Mouse (Mus musculus) megakaryocyte, embryonic 14.5 days (primary cell): Measurements from ENCODE around the gene Sema3e. TPM values are rescaled to one million over a fixed set of nuclear protein-coding genes. Genes with fewer than 3 reads are reported as not detected.

Experiments
- H3K27me3 ChIP-seq: replicated peaks from 2 replicates; pipeline ENCODE3; 2012; ENCODE audit warnings: inconsistent platforms
- H3K36me3 ChIP-seq: replicated peaks from 2 replicates; pipeline ENCODE3; 2012; ENCODE audit warnings: low read length, inconsistent platforms, mixed read lengths
- H3K4me1 ChIP-seq: 2 replicates; pipeline ENCODE4 v1.6.1; 2012; ENCODE audit warnings: inconsistent platforms
- H3K4me3 ChIP-seq: replicated peaks from 2 replicates; pipeline ENCODE3; 2012; ENCODE audit warnings: moderate library complexity, mild to moderate bottlenecking, inconsistent platforms
- H3K9me3 ChIP-seq: 2 replicates; pipeline ENCODE4 v1.6.1; 2012; ENCODE audit warnings: inconsistent platforms
- FLI1 ChIP-seq: IDR thresholded peaks from 2 replicates; pipeline ENCODE4 v1.6.1; 2012; ENCODE audit warnings: low read length, inconsistent platforms, mixed read lengths
- GATA1 ChIP-seq: IDR thresholded peaks from 3 replicates; pipeline ENCODE4 v1.6.1; 2012; ENCODE audit warnings: mixed read lengths, low read length, inconsistent platforms, borderline replicate concordance
- polyA plus RNA-seq: library from polyadenylated mRNA; stranded (reverse); fragments of >175 nt; gene quantifications from 2 replicates; pipeline ENCODE4 v1.2.3, GENCODE M21; 2012; ENCODE audit warnings: low replicate concordance; ENCODE audit not compliant: insufficient read depth

Gene Sema3e
- polyA plus RNA-seq, 1 experiment = 0.04 TPM

GRCm38 (mm10) chr5:14059895-14060553 lies 34.9 kb downstream of the Sema3e start:
- H3K4me1 ChIP-seq = no peaks in the 10 kb centered on the region
- no peaks in the 10 kb centered on the region for H3K9me3 ChIP-seq
- H3K36me3 ChIP-seq = no peaks in the 10 kb centered on the region
- no peak for TF ChIP-seq GATA1
- no peak for TF ChIP-seq FLI1
- no peak overlapping the region for H3K4me3 ChIP-seq
- no peaks in the 10 kb centered on the region for H3K27me3 ChIP-seq

GRCm38 (mm10) chr5:14062918-14063481 lies 37.9 kb downstream of the Sema3e start:
- no peak for TF ChIP-seq GATA1
- no peak for TF ChIP-seq FLI1
- no peaks in the 10 kb centered on the region for H3K27me3 ChIP-seq
- no peaks in the 10 kb centered on the region for H3K36me3 ChIP-seq
- no peak overlapping the region for H3K4me3 ChIP-seq
- no peaks in the 10 kb centered on the region for H3K4me1 ChIP-seq
- H3K9me3 ChIP-seq = no peaks in the 10 kb centered on the region

- no peaks in the 10 kb centered on the region for H3K27me3 ChIP-seq
- TF ChIP-seq GATA1 (no peak), FLI1 (no peak)
- H3K36me3 ChIP-seq = no peaks in the 10 kb centered on the region
- no peaks in the 10 kb centered on the region for H3K9me3 ChIP-seq
- no peaks in the 10 kb centered on the region for H3K4me1 ChIP-seq
- no peak overlapping the region for H3K4me3 ChIP-seq
These were observed 48.1 kb downstream of the Sema3e start for GRCm38 (mm10) chr5:14073152-14073551.

GRCm38 (mm10) chr5:14088100-14088499 lies 63.0 kb downstream of the Sema3e start:
- TF ChIP-seq GATA1 (no peak), FLI1 (no peak)

GRCm38 (mm10) chr5:14089875-14090608 lies 65.0 kb downstream of the Sema3e start:
- Histone ChIP-seq H3K36me3 (no peaks in the 10 kb centered on the region), H3K4me3 (no peak overlapping the region), H3K9me3 (no peaks in the 10 kb centered on the region), H3K27me3 (no peaks in the 10 kb centered on the region), H3K4me1 (no peaks in the 10 kb centered on the region)
- no peak for TF ChIP-seq FLI1
- no peak for TF ChIP-seq GATA1

More at GRCm38 (mm10) chr5:14088100-14088499, 63.0 kb downstream of the Sema3e start:
- Histone ChIP-seq H3K36me3 (no peaks in the 10 kb centered on the region), H3K9me3 (no peaks in the 10 kb centered on the region), H3K4me1 (no peaks in the 10 kb centered on the region), H3K27me3 (no peaks in the 10 kb centered on the region), H3K4me3 (no peak overlapping the region)

- no peaks in the 10 kb centered on the region for H3K27me3 ChIP-seq
- H3K36me3 ChIP-seq = no peaks in the 10 kb centered on the region
- no peaks in the 10 kb centered on the region for H3K9me3 ChIP-seq
- no peak for TF ChIP-seq GATA1
- TF ChIP-seq FLI1 = no peak
- no peak overlapping the region for H3K4me3 ChIP-seq
- no peaks in the 10 kb centered on the region for H3K4me1 ChIP-seq
These were observed 65.5 kb downstream of the Sema3e start for GRCm38 (mm10) chr5:14090609-14090969.

- Histone ChIP-seq H3K4me3 (no peak overlapping the region), H3K9me3 (no peaks in the 10 kb centered on the region), H3K27me3 (no peaks in the 10 kb centered on the region), H3K4me1 (no peaks in the 10 kb centered on the region), H3K36me3 (no peaks in the 10 kb centered on the region)
- no peak for TF ChIP-seq FLI1
- TF ChIP-seq GATA1 = no peak
These were observed 67.2 kb downstream of the Sema3e start for GRCm38 (mm10) chr5:14092262-14092776.

GRCm38 (mm10) chr5:14096196-14096595 lies 71.1 kb downstream of the Sema3e start:
- H3K4me1 ChIP-seq = no peaks in the 10 kb centered on the region
- no peak overlapping the region for H3K4me3 ChIP-seq
- H3K9me3 ChIP-seq = no peaks in the 10 kb centered on the region
- H3K27me3 ChIP-seq = no peaks in the 10 kb centered on the region
- no peak for TF ChIP-seq FLI1
- no peak for TF ChIP-seq GATA1
- H3K36me3 ChIP-seq = no peaks in the 10 kb centered on the region

- H3K9me3 ChIP-seq = no peaks in the 10 kb centered on the region
- no peaks in the 10 kb centered on the region for H3K27me3 ChIP-seq
- H3K4me1 ChIP-seq = no peaks in the 10 kb centered on the region
- no peak overlapping the region for H3K4me3 ChIP-seq
- TF ChIP-seq GATA1 = no peak
- TF ChIP-seq FLI1 = no peak
- H3K36me3 ChIP-seq = no peaks in the 10 kb centered on the region
These were observed 73.6 kb downstream of the Sema3e start for GRCm38 (mm10) chr5:14098677-14099076.

- Histone ChIP-seq H3K27me3 (no peaks in the 10 kb centered on the region), H3K36me3 (no peaks in the 10 kb centered on the region), H3K9me3 (0 out of 2 replicates have a peak, but pooled peaks cover 3% of the 10 kb centered on the region), H3K4me3 (no peak overlapping the region), H3K4me1 (no peaks in the 10 kb centered on the region)
- no peak for TF ChIP-seq FLI1
- no peak for TF ChIP-seq GATA1
These were observed 82.3 kb downstream of the Sema3e start for GRCm38 (mm10) chr5:14107365-14107764.
